Mouse (Mus musculus) embryonic stem cell, embryonic (primary cell): ENCODE results near the gene Adgrf2.

Experiments used
- CTCF ChIA-PET, 4 experiments: fragments of 300-600 bp in 2 of 4; fragments of 350-600 bp in 2 of 4; sonication (Branson Sonifier 250); formaldehyde crosslinking; loops; one replicate each; lab custom pipeline; 2022; ENCODE audit warnings: inconsistent platforms in 2 of 4; lab: Charles Lee
- POLR2A ChIA-PET, 4 experiments: fragments of 300-600 bp in 2 of 4; fragments of 350-600 bp in 2 of 4; sonication (Branson Sonifier 250); formaldehyde crosslinking; loops; one replicate each; lab custom pipeline; 2022; ENCODE audit warnings: antibody characterized with exemption in 4 of 4, inconsistent platforms in 1 of 4; lab: Charles Lee

The Adgrf2 gene

GRCm38 (mm10) chr17:42741801-42742217, at the start of gene Adgrf2:
Gene Adgrf2 (minus strand): TSS chr17:42742179.
- ChIA-PET CTCF (interaction anchor here in 1 of 4 experiments (0.6 kb wide), 1 partner anchor 274 kb away, joined by 4 read pairs; the partner anchor contains the start of gene Tnfrsf21), POLR2A (interaction anchor here in 1 of 4 experiments (0.7 to 0.8 kb wide), 2 partner anchors 33 to 358 kb away, joined by 3 to 4 read pairs; no protein-coding TSS in a partner anchor)

- ChIA-PET CTCF (no interaction called here), POLR2A (interaction anchor here in 3 of 4 experiments (0.5 to 2.4 kb wide), 6 partner anchors 9 to 184 kb away, joined by 3 to 7 read pairs (median 4); no protein-coding TSS in a partner anchor)
These were observed 48.8 kb upstream of the Adgrf2 start for GRCm38 (mm10) chr17:42790787-42791186.

- POLR2A ChIA-PET: interaction anchor here in 1 of 4 experiments (0.8 to 1.0 kb wide), 2 partner anchors 16 to 40 kb away, joined by 3 read pairs; no protein-coding TSS in a partner anchor
- CTCF ChIA-PET: interaction anchor here in 1 of 4 experiments (0.7 kb wide), 1 partner anchor 27 kb away, joined by 3 read pairs; no protein-coding TSS in a partner anchor
These were observed 47.7 kb upstream of the Adgrf2 start for GRCm38 (mm10) chr17:42789723-42790122.

GRCm38 (mm10) chr17:42788686-42789453, 46.9 kb upstream of the Adgrf2 start:
- ChIA-PET CTCF (no interaction called here), POLR2A (interaction anchor here in 1 of 4 experiments (1.0 kb wide), 2 partner anchors 17 to 47 kb away, joined by 3 read pairs; no protein-coding TSS in a partner anchor)

- POLR2A ChIA-PET: no interaction called here
- CTCF ChIA-PET: interaction anchor here (0.6 to 1.8 kb wide), 5 partner anchors 169 to 591 kb away, joined by 3 to 11 read pairs (median 6); no protein-coding TSS in a partner anchor
These were observed 40.3 kb upstream of the Adgrf2 start for GRCm38 (mm10) chr17:42782156-42782757.

GRCm38 (mm10) chr17:42753791-42754190, 11.8 kb upstream of the Adgrf2 start:
- CTCF ChIA-PET: no interaction called here

GRCm38 (mm10) chr17:42752173-42752572, 10.2 kb upstream of the Adgrf2 start:
- POLR2A ChIA-PET: no interaction called here
- CTCF ChIA-PET: no interaction called here

More at GRCm38 (mm10) chr17:42753791-42754190, 11.8 kb upstream of the Adgrf2 start:
- POLR2A ChIA-PET: no interaction called here

GRCm38 (mm10) chr17:42745657-42746420, 3.9 kb upstream of the Adgrf2 start:
- POLR2A ChIA-PET: interaction anchor here in 1 of 4 experiments (0.6 kb wide), 1 partner anchor 20 kb away, joined by 3 read pairs; no protein-coding TSS in a partner anchor
- CTCF ChIA-PET: no interaction called here

GRCm38 (mm10) chr17:42742823-42743222, 844 bp upstream of the Adgrf2 start:
- ChIA-PET CTCF (no interaction called here), POLR2A (no interaction called here)

- CTCF ChIA-PET: no interaction called here
- POLR2A ChIA-PET: no interaction called here
These were observed 3.2 kb downstream of the Adgrf2 start for GRCm38 (mm10) chr17:42738794-42739193.

GRCm38 (mm10) chr17:42717161-42717560, 24.8 kb downstream of the Adgrf2 start:
- POLR2A ChIA-PET: no interaction called here
- CTCF ChIA-PET: interaction anchor here (0.6 to 2.1 kb wide), 5 partner anchors 9 to 1857 kb away, joined by 3 to 9 read pairs (median 4); no protein-coding TSS in a partner anchor

GRCm38 (mm10) chr17:42714991-42715390, 27.0 kb downstream of the Adgrf2 start:
- CTCF ChIA-PET: no interaction called here

GRCm38 (mm10) chr17:42710717-42711116, 31.3 kb downstream of the Adgrf2 start:
- POLR2A ChIA-PET: no interaction called here
- CTCF ChIA-PET: no interaction called here

More at GRCm38 (mm10) chr17:42714991-42715390, 27.0 kb downstream of the Adgrf2 start:
- POLR2A ChIA-PET: no interaction called here

- ChIA-PET CTCF (no interaction called here), POLR2A (no interaction called here)
These were observed 36.4 kb downstream of the Adgrf2 start for GRCm38 (mm10) chr17:42705611-42706010.

GRCm38 (mm10) chr17:42702198-42702597, 39.8 kb downstream of the Adgrf2 start:
- CTCF ChIA-PET: interaction anchor here in 2 of 4 experiments (1.2 to 1.7 kb wide), 3 partner anchors 24 to 89 kb away, joined by 3 to 8 read pairs (median 3); no protein-coding TSS in a partner anchor
- POLR2A ChIA-PET: no interaction called here

- POLR2A ChIA-PET: no interaction called here
- CTCF ChIA-PET: no interaction called here
These were observed 47.2 kb downstream of the Adgrf2 start for GRCm38 (mm10) chr17:42694730-42695129.

GRCm38 (mm10) chr17:42692136-42692535, 49.8 kb downstream of the Adgrf2 start, which contains the start of gene Adgrf4:
Gene Adgrf4 (minus strand): TSS chr17:42692284.
- ChIA-PET CTCF (no interaction called here), POLR2A (interaction anchor here in 1 of 4 experiments (0.6 kb wide), 1 partner anchor 1788 kb away, joined by 3 read pairs; no protein-coding TSS in a partner anchor)

GRCm38 (mm10) chr17:42690531-42690930, 51.4 kb downstream of the Adgrf2 start:
- POLR2A ChIA-PET: interaction anchor here in 1 of 4 experiments (0.6 kb wide), 1 partner anchor 184 kb away, joined by 3 read pairs; no protein-coding TSS in a partner anchor

More at GRCm38 (mm10) chr17:42690531-42690930, 51.4 kb downstream of the Adgrf2 start:
- CTCF ChIA-PET: no interaction called here
